Mouse (Mus musculus) T-helper 2 cell (primary cell): Measurements from ENCODE around the gene Pdyn.

Experiments
- in situ Hi-C: fragments of 300-600 bp; cut with MboI, MseI; formaldehyde crosslinking; loops from one replicate; pipeline ENCODE4 v1.15.1; 2025; ENCODE audit warnings: high pct_unique_total_duplicates

The Pdyn gene

DNA sequence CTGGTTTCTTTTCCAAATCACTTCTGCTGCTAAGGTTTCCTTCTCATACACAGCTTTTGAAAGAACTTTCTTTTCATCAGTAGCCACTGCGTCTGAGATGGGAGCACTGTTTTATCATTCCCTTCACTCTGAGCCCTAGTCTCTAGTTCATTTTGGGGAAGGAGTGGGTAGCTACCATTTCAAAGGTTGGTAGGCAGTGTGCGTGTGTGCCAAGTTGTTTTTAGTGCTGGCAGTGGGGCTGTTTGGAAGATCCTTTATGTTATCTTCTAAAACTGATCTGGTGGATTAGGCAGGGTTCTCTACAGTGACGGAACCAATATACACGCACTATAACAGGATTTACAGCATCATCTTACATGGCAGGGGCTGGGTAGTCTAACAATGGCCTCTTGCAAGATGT, 44.6 kb downstream of the Pdyn start:
- in situ Hi-C loops, result no loop called here

- in situ Hi-C loops, result no loop called here
Measured at GRCm38 (mm10) chr2:129654233-129654950, 45.3 kb downstream of the Pdyn start.

DNA sequence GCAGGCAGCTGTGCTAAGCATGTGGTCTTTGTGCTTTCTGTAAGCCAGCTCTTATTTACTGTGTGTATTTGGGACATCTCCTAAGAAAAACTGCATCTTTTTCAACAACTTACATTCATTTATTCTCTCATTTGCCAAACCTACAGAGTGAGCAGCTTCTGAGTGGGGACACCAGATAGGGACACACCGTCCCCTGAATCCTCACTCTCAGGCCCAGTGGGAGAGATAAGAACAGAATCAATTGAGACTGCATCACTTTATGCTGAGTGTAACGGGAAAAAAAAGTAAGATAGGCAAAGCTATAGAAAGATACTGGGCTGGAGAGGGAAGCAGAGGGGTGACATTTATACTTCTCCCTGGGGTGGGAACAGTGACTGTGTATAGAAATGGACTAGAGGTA, 46.0 kb downstream of the Pdyn start:
- in situ Hi-C loops, result no loop called here

GRCm38 (mm10) chr2:129652616-129653015, 47.0 kb downstream of the Pdyn start:
- in situ Hi-C loops, result no loop called here
